Mouse (Mus musculus): ENCODE measurements around the gene Olfr5.

DNA sequence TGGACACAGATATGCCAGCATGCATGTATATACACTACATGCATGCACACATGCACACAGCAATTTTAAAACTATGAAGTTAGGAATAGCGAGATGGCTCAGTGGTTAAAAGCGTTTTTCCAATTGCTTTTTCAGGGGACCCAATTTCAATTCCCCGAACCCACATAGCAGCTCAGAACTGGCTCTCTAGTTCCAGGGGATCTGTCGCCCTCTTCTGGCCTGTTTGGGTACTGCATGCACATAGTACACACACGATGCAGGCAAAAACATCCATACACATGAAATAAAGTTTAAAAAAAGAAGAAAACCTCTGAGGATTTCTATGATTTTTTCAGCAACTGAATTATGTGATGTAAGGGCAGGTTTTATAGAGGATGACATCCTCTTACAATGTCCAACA lies 39.4 kb upstream of the Olfr5 start:
- TF ChIP-seq EP300 (IDR thresholded peaks at IDR 0.05; ENCODE audit: low read depth) (no peak), CTCF (IDR thresholded peaks at IDR 0.05; ENCODE audit: low read depth) (peak; percentile 14; the same call in 1 of the 2 replicates)
